Mouse (Mus musculus) retina, adult 2 months (tissue): ENCODE results near the gene Chst11.

Source experiments
- DNase-seq: peaks from one replicate; pipeline ENCODE4 v3.0.0-alpha.2; 2012; ENCODE audit warnings: low read depth, low spot score

Chst11 gene

DNA sequence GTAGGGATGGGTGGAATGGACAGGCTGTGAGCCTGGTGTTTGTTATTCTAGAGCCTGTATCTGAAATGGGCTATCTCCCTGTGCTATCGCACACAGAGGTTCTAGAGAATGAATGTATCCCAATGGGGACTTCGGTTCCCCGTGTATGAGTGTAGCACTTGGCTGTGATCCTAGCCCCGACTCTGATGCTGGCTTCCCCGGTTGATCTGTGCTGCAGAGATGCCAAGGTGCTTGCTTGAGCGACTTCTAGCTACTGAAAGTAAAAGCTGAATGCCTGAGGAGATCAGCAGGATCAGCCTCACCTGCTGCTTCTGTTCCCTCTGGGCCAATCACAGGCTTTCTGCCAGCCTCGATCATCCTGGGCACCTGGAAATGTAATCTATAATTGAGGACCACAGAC lies 91.5 kb downstream of the Chst11 start:
- no peak for DNase-seq

DNA sequence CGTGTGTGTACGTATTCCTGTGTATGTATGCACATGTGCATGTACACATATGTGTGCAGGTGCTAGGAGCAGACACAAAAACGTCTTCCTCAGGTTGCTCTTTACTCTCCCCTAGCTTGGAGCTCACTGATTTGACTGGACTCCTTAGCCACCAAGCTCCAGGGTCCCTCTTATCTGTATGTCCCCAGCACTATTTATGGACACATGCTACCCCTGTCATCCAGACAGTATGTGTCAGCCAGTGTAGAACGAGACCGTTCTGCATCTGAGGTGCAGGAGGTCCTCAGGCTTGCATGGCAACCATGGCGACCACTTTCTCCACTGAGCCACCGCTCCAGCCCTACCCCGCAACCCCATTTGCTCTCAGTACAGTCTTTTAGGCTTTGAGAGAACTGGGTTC lies 93.4 kb downstream of the Chst11 start:
- DNase-seq = no peak

DNA sequence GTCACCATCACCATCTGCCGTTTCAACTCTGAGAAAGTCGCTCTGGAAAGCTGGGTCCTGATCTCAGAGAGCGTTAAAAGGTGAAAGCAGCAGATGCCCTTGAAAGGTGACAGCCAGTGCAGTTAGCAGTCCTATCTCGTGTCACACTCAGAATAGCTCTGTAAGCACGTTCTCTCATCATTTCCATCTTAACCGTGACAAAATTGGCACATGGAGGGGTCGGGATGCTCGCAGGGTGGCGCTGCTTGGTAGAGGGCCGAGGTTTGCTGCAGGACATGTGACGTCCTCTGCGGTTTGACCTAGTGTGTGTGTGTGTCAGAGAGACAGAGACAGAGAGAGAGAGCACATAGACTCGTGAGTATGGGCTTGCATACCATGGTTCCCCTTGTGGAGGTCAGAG lies 94.5 kb downstream of the Chst11 start:
- DNase-seq = no peak

DNA sequence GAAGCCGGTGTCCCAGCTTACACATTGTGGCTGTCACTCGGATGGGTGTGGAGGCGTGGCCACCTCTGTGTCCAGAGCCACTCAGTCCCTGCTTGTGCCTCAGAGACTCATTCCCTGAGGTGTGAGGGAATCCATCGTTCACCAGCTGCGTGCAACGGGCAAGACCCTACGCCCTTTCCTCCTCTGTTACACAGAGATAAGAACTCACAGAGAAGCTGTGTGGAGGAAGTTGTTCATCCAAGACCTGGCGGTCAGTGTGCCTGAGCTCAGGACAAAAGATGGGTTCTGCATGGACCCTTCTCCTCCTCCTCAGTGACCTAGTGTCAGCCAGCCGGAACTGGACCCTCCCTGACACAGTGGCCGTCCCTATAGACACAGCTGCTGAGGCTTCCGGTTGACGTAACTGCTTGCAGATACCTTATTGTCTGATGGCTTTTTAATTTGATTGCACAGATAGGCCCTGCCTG lies 95.0 kb downstream of the Chst11 start:
- no peak for DNase-seq

DNA sequence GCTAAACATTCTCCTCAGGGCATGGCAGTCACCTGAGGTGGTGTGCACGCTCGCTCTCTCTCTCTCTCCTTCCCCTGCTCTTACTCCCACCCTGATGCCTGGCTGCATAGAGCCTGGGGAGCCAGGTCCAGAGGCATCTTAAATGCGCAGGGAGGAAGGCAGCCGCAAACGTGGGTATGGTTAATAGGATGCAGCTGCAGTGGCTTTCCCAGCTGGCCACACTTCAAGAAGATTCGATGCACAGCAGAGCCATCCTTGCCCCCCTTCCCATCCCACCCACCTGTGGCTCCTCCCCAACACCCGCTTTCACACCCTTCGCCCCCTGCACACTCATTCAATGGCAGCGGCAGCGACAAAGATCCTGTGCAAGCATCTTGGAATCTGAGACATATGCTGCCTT lies 95.6 kb downstream of the Chst11 start:
- DNase-seq = no peak

DNA sequence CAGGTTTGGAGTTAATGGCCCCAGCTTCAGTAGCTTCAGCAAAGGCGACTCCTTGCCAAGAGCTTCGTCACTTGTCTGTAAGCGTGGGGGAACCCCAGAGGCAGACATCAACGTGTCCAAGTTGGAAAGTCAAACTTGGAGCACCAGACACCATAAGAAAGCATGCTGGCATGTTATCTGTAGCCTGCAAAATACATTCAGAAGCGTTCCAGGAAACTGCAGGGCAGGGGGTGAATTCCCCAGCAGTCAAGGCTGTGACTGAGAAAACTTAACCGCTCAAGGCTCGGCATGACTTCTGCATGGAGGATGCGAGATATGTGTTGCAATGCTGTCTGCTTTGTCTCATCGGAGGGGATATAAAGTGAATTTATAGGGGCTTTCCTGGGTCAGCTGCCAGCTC lies 98.6 kb downstream of the Chst11 start:
- DNase-seq = no peak

DNA sequence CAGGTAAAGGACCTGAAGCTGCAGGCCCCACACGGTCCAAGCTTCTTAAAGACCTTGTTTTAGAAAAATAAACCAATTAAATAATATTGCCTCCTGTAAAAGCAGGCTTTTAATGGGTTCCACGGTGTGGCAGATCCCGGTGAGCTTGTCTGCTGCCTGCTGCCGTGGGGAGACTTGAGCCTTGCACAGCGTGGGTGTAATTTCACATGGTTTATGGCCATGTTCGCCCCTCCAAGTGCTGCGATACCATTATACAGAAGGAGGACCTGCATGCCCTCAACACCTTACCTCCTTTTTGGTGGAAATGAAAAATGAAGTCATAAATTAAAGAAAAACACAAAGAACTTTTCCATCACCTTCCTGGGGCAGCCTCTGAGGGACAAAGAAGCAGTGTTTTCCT lies 103.0 kb downstream of the Chst11 start:
- no peak for DNase-seq

DNA sequence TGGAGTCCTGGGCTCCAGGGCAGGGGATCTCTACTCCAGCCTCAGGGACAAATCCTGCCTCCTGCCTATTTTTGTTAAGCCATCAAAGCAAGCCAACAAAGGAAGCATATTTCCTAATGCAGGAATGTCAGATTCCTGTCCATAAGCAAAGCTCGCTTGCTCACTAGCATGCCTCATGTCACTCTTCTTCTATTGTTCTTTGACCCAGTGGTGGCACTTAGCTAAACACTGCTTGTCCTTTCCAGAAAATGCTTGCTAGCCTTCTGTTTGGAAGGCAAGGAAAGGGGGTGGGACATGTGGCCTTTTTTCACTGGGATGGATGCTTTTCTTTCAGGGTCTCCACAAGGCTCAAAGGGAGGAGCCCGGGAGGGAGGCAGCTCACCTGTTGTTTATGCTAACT lies 103.5 kb downstream of the Chst11 start:
- DNase-seq = no peak

DNA sequence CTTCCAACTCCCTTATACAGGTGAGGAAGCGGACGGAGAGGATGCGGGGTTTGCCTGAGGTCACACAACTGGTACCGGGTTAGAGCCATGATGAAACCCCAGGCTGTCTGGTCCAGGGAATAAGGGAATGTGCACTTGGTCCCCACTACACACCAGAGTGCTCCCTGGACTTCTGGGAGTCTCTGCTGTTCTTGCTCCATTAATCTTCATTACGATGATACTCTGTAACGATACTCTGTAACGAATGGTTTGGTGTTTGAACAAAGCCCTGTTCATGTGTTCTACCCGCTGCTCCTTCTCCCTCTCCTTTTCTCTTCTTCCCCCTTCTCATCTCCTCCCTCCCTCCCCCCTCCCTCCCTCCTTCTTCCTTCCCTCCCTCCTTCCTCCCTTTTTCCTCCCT lies 104.9 kb downstream of the Chst11 start:
- DNase-seq = no peak

DNA sequence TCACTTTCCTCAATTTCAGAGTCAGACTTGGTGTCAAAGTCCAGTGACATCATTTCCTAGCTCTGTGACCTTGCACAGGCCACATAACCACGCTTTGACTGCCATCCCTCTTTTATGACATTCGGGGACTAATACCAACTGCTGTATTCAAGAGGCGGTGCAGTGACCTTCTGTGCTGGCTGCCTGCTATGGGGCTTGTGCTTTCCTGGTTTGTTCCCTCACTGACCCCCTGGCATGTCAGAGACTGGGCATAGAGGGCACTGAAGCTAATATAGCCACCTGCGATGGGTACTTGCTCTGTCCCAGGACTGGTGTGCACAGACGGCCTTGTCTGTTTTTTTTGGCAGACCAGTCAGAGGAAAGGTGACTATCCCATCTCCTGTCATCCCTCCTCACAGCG lies 108.4 kb downstream of the Chst11 start:
- no peak for DNase-seq

DNA sequence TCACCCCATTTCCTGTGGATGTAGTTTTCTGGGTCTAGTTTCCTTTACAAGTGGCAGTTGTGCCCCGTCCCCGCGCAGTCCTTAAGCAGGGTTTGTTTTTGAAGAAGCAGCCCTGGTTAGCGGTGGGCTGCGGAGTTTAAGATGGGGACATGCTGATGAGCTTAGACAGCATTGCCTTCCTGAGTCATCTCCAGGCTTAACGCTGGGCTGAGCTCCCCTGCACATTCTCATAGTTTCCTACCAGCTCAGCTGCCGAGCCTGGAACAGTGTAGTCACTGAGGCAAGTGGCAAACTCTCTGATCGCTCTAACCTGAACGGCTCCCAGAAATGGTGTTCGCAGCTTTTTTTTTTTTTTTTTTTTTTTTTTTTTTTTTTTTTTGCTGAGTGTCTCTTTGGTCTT lies 109.0 kb downstream of the Chst11 start:
- DNase-seq = no peak

DNA sequence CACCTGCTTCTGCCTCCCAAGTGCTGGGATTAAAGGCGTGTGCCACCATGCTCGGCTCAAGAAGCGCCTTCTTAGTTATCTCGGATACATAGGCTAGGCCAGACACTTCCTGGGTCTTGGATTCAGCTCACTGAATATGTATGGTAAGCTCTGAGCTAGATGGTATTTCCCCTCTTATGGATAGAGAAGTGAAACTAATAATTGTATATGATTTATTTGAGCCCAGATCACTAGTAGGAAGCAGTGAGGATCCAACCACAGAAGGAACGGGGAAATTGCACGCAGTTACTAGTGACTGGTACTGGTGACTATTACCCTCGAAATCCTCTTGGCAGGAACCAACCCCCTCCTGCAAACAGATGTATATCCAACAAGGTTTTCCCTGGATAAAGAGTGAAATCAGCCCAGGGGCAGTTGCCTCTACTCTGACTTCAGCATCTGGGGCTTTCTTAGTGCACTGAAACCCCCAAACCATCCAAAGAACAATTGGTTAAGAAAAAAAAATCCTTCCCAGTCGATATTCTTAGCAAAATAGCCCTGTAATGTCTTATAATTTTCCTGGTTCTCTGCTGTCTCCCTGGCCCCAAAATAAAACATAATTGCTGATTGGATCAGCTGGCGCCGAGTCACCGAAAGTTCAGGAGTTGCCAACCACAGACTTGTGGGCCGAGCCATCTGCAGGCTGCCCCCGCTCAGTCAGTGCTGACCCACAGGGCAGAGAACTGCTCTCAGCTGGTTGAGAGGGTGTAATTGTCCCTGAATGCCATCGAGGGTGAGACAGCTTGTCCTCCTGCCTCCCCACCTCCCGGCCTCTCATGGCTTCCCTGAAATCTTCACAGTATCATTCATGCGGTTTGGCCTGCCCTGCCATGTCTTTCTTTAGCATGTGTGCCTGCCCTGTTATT lies 109.8 kb downstream of the Chst11 start:
- DNase-seq = no peak

DNA sequence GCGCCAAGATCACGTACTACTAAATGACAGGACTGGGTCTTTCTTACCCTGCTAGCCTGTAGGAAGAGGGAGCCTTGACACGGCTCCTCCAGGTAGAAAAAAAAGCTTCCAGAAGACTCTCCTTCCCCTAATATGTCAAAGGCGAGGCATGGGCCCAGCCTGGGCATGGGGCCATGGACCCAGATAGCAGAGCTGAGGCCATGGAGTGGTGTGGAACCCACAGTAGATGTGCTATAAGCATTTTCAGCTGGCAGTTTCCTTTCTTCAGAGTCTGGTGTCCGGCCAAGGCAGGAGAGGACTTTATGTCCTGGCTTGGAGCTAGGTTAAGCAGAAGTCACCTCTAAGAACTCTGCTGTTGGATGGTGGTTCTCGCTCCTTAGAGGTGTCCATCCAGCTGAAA lies 111.0 kb downstream of the Chst11 start:
- no peak for DNase-seq

DNA sequence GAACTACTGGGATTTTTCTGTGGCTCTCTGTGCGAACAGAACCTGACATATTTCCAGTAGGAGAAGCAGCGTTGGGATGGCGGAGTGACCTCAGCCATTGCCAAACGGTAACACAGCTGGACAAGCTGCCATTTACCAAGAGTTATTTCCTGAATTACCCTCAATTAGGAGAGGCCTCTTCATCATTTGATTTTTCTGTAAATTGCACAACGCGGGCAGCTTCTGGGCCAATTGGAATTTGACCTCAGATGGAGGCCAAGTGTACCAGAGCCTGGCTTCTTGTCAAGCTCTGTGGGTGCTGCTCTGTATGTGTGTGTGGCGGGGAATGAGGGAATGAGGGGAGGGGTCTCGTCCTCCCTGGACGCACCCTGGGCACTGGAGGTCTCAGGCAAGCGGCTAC lies 113.6 kb downstream of the Chst11 start:
- DNase-seq = no peak

DNA sequence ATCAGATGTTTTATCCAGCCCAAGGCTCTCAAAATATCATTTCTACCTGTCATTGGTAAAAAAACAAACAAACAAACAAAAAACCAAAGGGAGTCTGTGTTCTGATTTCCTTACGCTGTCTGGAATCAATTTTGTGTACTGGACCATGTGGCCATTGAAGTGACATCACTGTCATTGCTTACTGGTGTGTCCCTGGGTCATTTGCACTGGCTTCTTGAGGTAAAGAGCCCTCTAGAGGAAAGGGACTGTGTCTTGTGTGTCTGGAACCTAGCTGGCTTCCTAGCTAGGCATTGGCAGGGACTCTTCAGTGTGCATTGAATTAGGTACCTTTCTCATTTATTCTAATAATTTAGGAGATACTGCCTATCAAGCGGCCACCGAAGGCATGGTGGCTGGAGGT lies 114.4 kb downstream of the Chst11 start:
- no peak for DNase-seq

DNA sequence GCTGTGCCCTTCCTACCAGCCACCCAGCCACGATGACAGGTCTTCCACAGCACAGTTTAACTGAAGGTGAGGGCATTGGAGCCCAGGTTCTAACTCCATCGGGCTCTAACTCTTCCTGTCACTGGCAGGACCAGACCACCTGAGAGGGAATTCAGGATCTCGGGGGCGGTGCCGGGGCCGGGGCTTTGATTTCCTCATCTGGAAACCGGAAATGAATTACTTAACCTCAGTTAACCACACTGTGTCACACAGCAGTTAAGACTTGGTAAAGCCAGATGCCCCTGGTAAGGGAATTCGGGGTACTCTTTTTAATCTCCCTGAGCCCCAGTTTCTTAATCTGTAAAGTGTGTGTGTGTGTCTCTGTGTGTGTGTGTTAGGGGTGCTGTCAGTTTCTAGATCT lies 115.6 kb downstream of the Chst11 start:
- no peak for DNase-seq

DNA sequence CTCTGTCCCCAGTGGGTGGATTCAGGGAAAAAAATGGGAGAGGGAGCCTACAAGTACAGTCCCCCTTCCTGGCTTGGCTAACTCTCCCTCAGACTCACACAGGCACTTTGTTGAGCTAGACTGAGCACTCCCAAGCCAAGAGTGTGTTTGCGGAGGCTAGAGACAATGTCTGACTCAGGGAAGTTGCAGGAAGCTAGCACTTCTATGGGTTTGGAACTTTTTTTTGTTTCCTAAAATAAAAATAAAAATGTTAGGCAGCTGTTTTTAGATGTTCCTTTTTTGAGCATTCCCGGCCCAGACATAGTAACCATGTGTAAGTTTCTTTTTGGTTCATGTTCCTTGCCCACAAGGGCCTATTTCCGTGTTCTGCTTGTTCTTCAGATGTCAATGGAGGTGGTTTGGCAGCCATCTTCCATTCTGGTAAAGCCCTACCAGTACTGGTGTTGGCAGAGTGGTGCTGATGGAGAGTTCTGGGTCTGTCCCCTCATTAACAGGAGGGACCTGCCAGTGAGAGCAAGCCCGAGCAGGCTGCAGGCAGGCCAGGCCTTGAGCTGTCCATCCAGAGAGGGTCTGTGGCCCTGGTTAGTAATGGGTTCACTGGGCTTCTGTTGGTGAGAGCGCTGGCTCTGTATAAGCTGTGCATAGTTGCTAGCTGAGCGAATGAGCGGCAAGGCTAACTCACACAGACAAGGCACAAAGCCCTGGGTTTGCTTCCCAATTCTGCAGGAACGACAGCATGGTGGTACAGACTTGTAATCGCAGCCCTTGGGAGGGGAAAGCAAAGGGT lies 116.3 kb downstream of the Chst11 start:
- no peak for DNase-seq

DNA sequence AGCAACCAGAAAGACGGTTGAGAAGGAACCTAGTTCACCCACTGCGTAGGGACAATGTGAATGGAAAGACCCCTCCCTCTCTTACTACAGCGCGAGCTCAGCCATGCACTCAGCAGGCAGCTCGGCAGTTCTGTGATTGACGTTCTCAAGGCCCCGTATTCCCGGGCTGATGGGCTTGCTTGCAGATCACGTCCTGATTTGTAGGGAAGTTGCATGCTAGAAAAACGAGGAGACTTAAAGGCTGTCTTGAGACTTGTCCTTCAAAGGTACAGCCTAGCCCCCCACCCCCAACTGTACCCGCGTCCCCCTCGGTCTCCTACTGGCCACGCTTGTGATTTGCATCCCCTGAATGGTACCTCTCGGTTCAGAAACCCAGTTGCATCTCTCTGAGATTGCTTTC lies 117.4 kb downstream of the Chst11 start:
- DNase-seq = no peak

DNA sequence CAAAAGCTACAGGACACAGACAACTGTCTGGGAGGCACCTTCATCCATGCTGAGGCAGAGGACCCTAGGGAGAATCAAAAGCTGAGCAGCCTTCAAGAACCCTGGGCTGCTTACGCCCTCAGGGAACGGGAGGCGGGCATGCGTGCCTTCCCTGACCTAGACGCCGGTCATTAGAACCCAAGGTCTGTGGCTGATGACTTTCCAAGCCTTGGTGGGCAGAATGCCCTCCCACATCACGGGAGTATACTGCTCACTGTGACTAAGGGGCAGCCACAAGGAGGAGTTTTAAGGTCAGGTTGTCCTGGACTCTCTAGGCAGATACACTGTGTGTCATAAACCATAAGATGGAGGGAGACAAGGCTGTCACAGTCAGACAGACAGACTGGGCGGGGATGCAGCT lies 118.9 kb downstream of the Chst11 start:
- DNase-seq = no peak

DNA sequence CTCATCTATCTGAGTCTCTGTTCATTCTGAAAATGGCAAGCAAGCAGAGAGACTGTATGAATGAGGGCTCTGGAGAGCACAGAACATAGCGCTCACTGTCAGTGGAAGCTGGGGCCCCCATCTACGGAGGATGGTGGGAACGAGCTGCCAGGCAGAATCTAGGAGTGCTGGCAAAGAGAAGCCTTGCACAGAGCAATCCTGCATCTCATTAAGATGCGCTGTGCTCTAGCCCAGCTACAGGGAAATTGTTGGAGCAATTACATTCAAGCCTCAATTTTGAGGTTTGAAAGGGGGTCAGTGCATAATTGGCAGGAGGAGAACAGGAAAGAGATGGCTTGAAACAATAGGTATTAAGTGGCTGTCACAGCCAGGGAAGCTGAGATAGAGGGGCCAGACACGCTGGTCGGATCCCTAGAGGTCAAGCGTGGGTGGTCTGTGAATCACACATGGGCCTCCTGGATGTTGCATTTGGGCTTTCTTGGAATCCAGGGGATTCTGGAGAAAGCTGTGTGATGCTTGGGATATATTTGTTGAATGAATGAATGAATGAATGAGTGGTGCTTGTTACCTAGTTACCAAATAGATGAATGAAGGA lies 121.0 kb downstream of the Chst11 start:
- no peak for DNase-seq

DNA sequence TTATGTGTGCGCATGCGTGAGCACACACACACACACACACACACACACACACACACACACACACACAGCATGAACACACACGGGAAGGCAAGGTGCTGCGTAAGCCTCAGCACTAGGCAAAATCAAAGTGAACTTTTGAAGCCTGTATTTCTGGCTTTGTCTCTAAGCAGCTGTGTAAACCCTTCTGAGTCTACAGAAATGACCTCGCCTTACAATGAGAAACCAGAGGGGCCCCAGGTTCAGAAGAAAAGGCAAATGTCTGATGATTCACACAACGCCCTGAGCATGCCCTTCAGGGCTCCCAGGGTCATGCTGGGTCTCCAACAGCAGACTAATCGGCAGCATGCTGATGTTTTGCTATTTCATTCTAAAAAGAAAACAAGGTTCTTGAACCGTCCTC lies 122.1 kb downstream of the Chst11 start:
- no peak for DNase-seq

DNA sequence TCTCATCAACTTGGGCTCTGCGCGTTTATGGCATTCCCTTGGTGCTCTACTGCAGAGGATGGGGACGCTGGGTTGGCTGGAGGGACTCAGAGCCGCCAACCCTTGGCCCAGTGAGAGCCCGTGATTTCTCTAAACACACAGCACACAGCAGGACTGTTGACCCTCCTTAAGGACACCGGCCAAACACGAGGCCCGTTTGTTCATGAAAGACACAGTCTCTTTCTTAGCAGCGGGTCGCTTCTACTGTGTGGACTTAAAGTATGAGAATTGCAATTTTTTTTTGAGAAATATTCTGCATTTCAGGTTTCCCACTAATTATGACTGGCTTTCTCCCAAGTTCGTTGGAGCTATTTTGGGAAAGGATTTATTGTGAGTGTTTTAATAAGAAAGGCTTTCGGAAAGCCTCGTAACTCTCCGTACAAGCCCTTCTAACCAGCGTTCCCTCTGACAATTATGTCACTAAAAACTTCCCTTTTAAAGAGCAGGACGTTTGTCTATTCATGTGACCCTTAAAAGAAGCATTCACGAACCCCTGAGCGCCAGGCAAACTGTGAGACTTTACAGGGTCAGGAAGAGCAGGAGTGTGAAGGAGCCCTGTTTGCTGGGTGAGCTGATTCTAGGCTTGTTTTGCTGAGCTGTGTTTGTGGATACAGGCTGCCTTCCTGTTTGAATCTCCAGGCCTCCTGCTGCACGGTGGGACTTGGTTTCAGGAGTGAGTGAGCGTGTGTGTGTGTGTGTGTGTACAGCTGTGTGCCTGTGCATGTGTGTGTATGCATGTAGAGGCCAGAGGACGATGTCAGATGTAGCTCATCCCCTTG lies 122.8 kb downstream of the Chst11 start:
- no peak for DNase-seq
